8 mouse cellular contexts compared by ENCODE assay signal in genomic region chr14:27183501-27184230, GRCm38 (mm10).
DNase-seq lines count a peak whose midpoint lies in the region; ATAC-seq and TF ChIP-seq lines count a peak whose summit lies in the region.

No protein-coding gene starts in this region.

- 0 out of 2 replicates have a peak, but pooled peaks have one; percentile 15 for TF ChIP-seq EP300 in liver, postnatal 0 days (IDR thresholded peaks at IDR 0.05; ENCODE audit: low read depth)

- TF ChIP-seq POLR2A in spleen, adult 2 months (IDR thresholded peaks at IDR 0.05; ENCODE audit: low read depth, low read length), result no peak

- H3K4me2 ChIP-seq in embryonic facial prominence, embryonic 14.5 days (ENCODE audit: low read depth, low read length), result no peak overlapping the region
- no peak overlapping the region for H3K4me2 ChIP-seq in liver, postnatal 0 days (ENCODE audit: low read depth, low read length)

- no peak overlapping the region for H3K4me3 ChIP-seq in embryonic facial prominence, embryonic 14.5 days (ENCODE audit: low read depth, low read length)
- no peak overlapping the region for H3K4me3 ChIP-seq in liver, postnatal 0 days (ENCODE audit: low read depth, low read length)
- H3K4me3 ChIP-seq in spleen, adult 2 months (ENCODE audit: extremely low read depth, insufficient read depth, insufficient read length), result no peak overlapping the region

- no peak for ATAC-seq in cerebellum, adult (ENCODE audit: insufficient number of reproducible peaks, low FRiP score, low TSS enrichment)
- ATAC-seq in embryonic facial prominence, embryonic 14.5 days (ENCODE audit: low read depth), result no peak
- ATAC-seq in liver, postnatal 0 days, result no peak

- DNase-seq in cerebellum, adult 11 months, result peak; percentile 54
- peak; percentile 86 for DNase-seq in 3T3-L1 (ENCODE audit: low read depth, low spot score)
- DNase-seq in adrenal gland, postnatal 36 days, result peak; percentile 56 to 75
- peak; percentile 64 for DNase-seq in embryonic facial prominence, embryonic 14.5 days (ENCODE audit: low spot score)
- DNase-seq in kidney, postnatal 36 days, result peak; percentile 66 to 86
- peak; percentile 63 for DNase-seq in liver, postnatal 0 days
- DNase-seq in spleen, adult 2 months (ENCODE audit: low read depth in 1 of 2, low spot score in 2 of 2), result peak; percentile 28 to 48

- H3K27ac ChIP-seq in embryonic facial prominence, embryonic 14.5 days (replicated peaks; ENCODE audit: low read depth, low read length), result no peak overlapping the region
- no peak overlapping the region for H3K27ac ChIP-seq in liver, postnatal 0 days (ENCODE audit: low read depth)
- H3K27ac ChIP-seq in spleen, adult 2 months (ENCODE audit: insufficient read depth, low read length), result no peak overlapping the region

- H3K36me3 ChIP-seq in embryonic facial prominence, embryonic 14.5 days (ENCODE audit: control insufficient read depth, insufficient read depth, low read length), result no peaks in the 10 kb centered on the region
- H3K36me3 ChIP-seq in liver, postnatal 0 days (replicated peaks; ENCODE audit: insufficient read depth, low read length), result no peaks in the 10 kb centered on the region
- H3K36me3 ChIP-seq in spleen, adult 2 months (ENCODE audit: control insufficient read depth, insufficient read depth, low read length), result no peaks in the 10 kb centered on the region

- peak; percentile 60 for TF ChIP-seq CTCF in liver, postnatal 0 days (IDR thresholded peaks at IDR 0.05; ENCODE audit: low read depth)
- TF ChIP-seq CTCF in spleen, adult 2 months (IDR thresholded peaks at IDR 0.05; ENCODE audit: extremely low read depth, insufficient read depth, insufficient read length, insufficient replicate concordance), result no peak

- no peaks in the 10 kb centered on the region for H3K27me3 ChIP-seq in embryonic facial prominence, embryonic 14.5 days (replicated peaks; ENCODE audit: control insufficient read depth, insufficient read depth, low read length)
- H3K27me3 ChIP-seq in liver, postnatal 0 days (ENCODE audit: insufficient read depth, low read length), result no peaks in the 10 kb centered on the region
- no peaks in the 10 kb centered on the region for H3K27me3 ChIP-seq in spleen, adult 2 months (ENCODE audit: control insufficient read depth, insufficient read depth, low read length)

- 61% methylated on average over 16 of the region's 16 CpGs for WGBS in embryonic facial prominence, embryonic 14.5 days
- WGBS in liver, postnatal 0 days (ENCODE audit: insufficient replicate concordance), result 55% methylated on average over 16 of the region's 16 CpGs
- WGBS in spleen, adult 2 months, result 64% methylated on average over 16 of the region's 16 CpGs

- no peak overlapping the region for H3K9ac ChIP-seq in embryonic facial prominence, embryonic 14.5 days (ENCODE audit: low read depth, low read length)
- H3K9ac ChIP-seq in liver, postnatal 0 days (replicated peaks), result no peak overlapping the region

- H3K9me3 ChIP-seq in embryonic facial prominence, embryonic 14.5 days (ENCODE audit: control insufficient read depth, low read length), result no peaks in the 10 kb centered on the region
- no peaks in the 10 kb centered on the region for H3K9me3 ChIP-seq in liver, postnatal 0 days (ENCODE audit: low read length)

- H3K4me1 ChIP-seq in embryonic facial prominence, embryonic 14.5 days (ENCODE audit: control insufficient read depth, insufficient read depth, low read length), result 0 out of 2 replicates have a peak, but pooled peaks cover 10% of the 10 kb centered on the region
- peaks cover 10% of the 10 kb centered on the region; the same call in 1 of the 2 replicates for H3K4me1 ChIP-seq in liver, postnatal 0 days (ENCODE audit: insufficient read depth)
- H3K4me1 ChIP-seq in spleen, adult 2 months (ENCODE audit: control insufficient read depth, insufficient read depth, insufficient read length), result no peaks in the 10 kb centered on the region
